Mouse (Mus musculus): ENCODE measurements around the gene Flnb. TPM values are rescaled to one million over a fixed set of nuclear protein-coding genes. Genes with fewer than 3 reads are reported as not detected.

Gene Flnb
- polyA plus RNA-seq, 1 experiment from 2014 or later = 10.5 TPM

- Histone ChIP-seq H3K27ac (ENCODE audit: low read length) (no peak overlapping the region), H3K4me1 (replicated peaks; ENCODE audit: control insufficient read depth, insufficient read depth, low read length) (peaks cover 28% of the 10 kb centered on the region), H3K27me3 (replicated peaks; ENCODE audit: control insufficient read depth, insufficient read depth, low read length) (no peaks in the 10 kb centered on the region), H3K36me3 (ENCODE audit: control insufficient read depth, insufficient read depth) (no peaks in the 10 kb centered on the region), H3K9ac (replicated peaks; ENCODE audit: low read depth, low read length) (no peak overlapping the region), H3K4me3 (replicated peaks; ENCODE audit: low read length) (no peak overlapping the region), H3K9me3 (ENCODE audit: control insufficient read depth, low read length) (no peaks in the 10 kb centered on the region), H3K4me2 (ENCODE audit: low read length) (no peak overlapping the region)
- no peak for ATAC-seq
- WGBS = 87% methylated on average over 8 of the region's 8 CpGs
These were observed 7.0 kb downstream of the Flnb start for GRCm38 (mm10) chr14:7824651-7825268.

DNA sequence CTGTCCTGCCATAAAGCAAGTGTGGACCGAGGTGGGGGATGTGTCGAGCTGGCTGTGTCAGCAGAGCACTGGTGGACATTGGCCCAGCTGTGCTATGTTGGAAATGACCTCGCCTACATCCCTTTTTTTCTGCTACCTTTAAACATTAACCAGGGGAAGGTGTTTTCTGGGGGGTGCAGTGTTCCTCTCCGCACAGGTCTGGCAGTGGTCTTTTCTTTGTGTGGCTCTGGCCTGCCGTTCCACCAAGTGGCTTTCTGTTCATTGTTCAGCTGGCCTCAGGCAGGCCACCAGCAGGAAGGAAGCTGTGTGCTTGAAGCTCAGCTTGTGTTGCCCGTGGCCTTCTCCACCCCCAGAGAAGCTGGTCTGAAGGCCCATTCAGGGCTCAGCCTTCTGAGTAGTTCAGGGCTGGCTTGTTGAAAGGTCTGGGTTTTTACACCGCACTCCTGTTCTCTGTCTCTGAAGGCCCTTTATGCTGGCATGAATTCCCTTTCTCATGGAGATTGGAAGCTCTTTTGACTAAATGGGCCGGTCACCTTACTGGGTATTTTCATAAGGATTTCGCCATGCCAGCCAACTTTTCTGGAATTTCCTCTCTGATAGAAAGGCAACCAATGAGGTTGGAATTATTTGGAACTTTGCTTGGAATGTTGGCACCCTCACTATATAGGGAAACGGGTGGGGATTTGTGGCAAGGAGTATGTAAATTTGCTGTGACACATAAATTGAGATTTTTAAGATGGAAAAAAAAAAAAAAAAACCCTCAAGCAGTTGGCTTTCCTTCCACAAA, 8.6 kb downstream of the Flnb start:
- Histone ChIP-seq H3K4me2 (ENCODE audit: low read length) (no peak overlapping the region), H3K36me3 (ENCODE audit: control insufficient read depth, insufficient read depth) (no peaks in the 10 kb centered on the region), H3K27ac (ENCODE audit: low read length) (peak overlapping the region; percentile 63), H3K9me3 (ENCODE audit: control insufficient read depth, low read length) (no peaks in the 10 kb centered on the region), H3K4me3 (replicated peaks; ENCODE audit: low read length) (no peak overlapping the region), H3K27me3 (replicated peaks; ENCODE audit: control insufficient read depth, insufficient read depth, low read length) (no peaks in the 10 kb centered on the region), H3K4me1 (replicated peaks; ENCODE audit: control insufficient read depth, insufficient read depth, low read length) (peaks cover 17% of the 10 kb centered on the region), H3K9ac (replicated peaks; ENCODE audit: low read depth, low read length) (no peak overlapping the region)
- peak; percentile 83 for ATAC-seq
- WGBS = 16% methylated on average over 10 of the region's 10 CpGs

GRCm38 (mm10) chr14:7829181-7829580, 11.4 kb downstream of the Flnb start:
- no peaks in the 10 kb centered on the region for H3K36me3 ChIP-seq (ENCODE audit: control insufficient read depth, insufficient read depth)
- H3K4me1 ChIP-seq (replicated peaks; ENCODE audit: control insufficient read depth, insufficient read depth, low read length) = peaks cover 9% of the 10 kb centered on the region
- H3K27ac ChIP-seq (ENCODE audit: low read length) = no peak overlapping the region
- H3K4me2 ChIP-seq (ENCODE audit: low read length) = no peak overlapping the region
- ATAC-seq = no peak
- H3K4me3 ChIP-seq (replicated peaks; ENCODE audit: low read length) = no peak overlapping the region
- H3K27me3 ChIP-seq (replicated peaks; ENCODE audit: control insufficient read depth, insufficient read depth, low read length) = no peaks in the 10 kb centered on the region
- no peak overlapping the region for H3K9ac ChIP-seq (replicated peaks; ENCODE audit: low read depth, low read length)
- WGBS = 81% methylated on average over 2 of the region's 2 CpGs
- no peaks in the 10 kb centered on the region for H3K9me3 ChIP-seq (ENCODE audit: control insufficient read depth, low read length)

GRCm38 (mm10) chr14:7831770-7832439, 14.1 kb downstream of the Flnb start:
- no peaks in the 10 kb centered on the region for H3K9me3 ChIP-seq (ENCODE audit: control insufficient read depth, low read length)
- H3K27ac ChIP-seq (ENCODE audit: low read length) = no peak overlapping the region
- no peaks in the 10 kb centered on the region for H3K36me3 ChIP-seq (ENCODE audit: control insufficient read depth, insufficient read depth)
- no peak overlapping the region for H3K4me3 ChIP-seq (replicated peaks; ENCODE audit: low read length)
- H3K27me3 ChIP-seq (replicated peaks; ENCODE audit: control insufficient read depth, insufficient read depth, low read length) = no peaks in the 10 kb centered on the region
- no peak overlapping the region for H3K9ac ChIP-seq (replicated peaks; ENCODE audit: low read depth, low read length)
- H3K4me1 ChIP-seq (replicated peaks; ENCODE audit: control insufficient read depth, insufficient read depth, low read length) = no peaks in the 10 kb centered on the region
- WGBS = 72% methylated on average over 1 of the region's 1 CpGs
- H3K4me2 ChIP-seq (ENCODE audit: low read length) = no peak overlapping the region
- no peak for ATAC-seq

GRCm38 (mm10) chr14:7832440-7832783, 14.7 kb downstream of the Flnb start:
- no peak overlapping the region for H3K4me3 ChIP-seq (replicated peaks; ENCODE audit: low read length)
- H3K4me2 ChIP-seq (ENCODE audit: low read length) = no peak overlapping the region
- ATAC-seq = no peak; the same call in 1 of the 2 replicates
- WGBS = 94% methylated on average over 5 of the region's 5 CpGs
- H3K27me3 ChIP-seq (replicated peaks; ENCODE audit: control insufficient read depth, insufficient read depth, low read length) = no peaks in the 10 kb centered on the region
- no peaks in the 10 kb centered on the region for H3K9me3 ChIP-seq (ENCODE audit: control insufficient read depth, low read length)
- no peaks in the 10 kb centered on the region for H3K4me1 ChIP-seq (replicated peaks; ENCODE audit: control insufficient read depth, insufficient read depth, low read length)
- H3K9ac ChIP-seq (replicated peaks; ENCODE audit: low read depth, low read length) = no peak overlapping the region
- no peak overlapping the region for H3K27ac ChIP-seq (ENCODE audit: low read length)
- H3K36me3 ChIP-seq (ENCODE audit: control insufficient read depth, insufficient read depth) = no peaks in the 10 kb centered on the region

GRCm38 (mm10) chr14:7833458-7833857, 15.7 kb downstream of the Flnb start:
- no peak for ATAC-seq
- H3K4me2 ChIP-seq (ENCODE audit: low read length) = no peak overlapping the region
- no peaks in the 10 kb centered on the region for H3K27me3 ChIP-seq (replicated peaks; ENCODE audit: control insufficient read depth, insufficient read depth, low read length)
- no peaks in the 10 kb centered on the region for H3K4me1 ChIP-seq (replicated peaks; ENCODE audit: control insufficient read depth, insufficient read depth, low read length)
- H3K4me3 ChIP-seq (replicated peaks; ENCODE audit: low read length) = no peak overlapping the region
- no peak overlapping the region for H3K27ac ChIP-seq (ENCODE audit: low read length)
- no peak overlapping the region for H3K9ac ChIP-seq (replicated peaks; ENCODE audit: low read depth, low read length)
- WGBS = 77% methylated on average over 4 of the region's 4 CpGs
- no peaks in the 10 kb centered on the region for H3K36me3 ChIP-seq (ENCODE audit: control insufficient read depth, insufficient read depth)
- no peaks in the 10 kb centered on the region for H3K9me3 ChIP-seq (ENCODE audit: control insufficient read depth, low read length)

DNA sequence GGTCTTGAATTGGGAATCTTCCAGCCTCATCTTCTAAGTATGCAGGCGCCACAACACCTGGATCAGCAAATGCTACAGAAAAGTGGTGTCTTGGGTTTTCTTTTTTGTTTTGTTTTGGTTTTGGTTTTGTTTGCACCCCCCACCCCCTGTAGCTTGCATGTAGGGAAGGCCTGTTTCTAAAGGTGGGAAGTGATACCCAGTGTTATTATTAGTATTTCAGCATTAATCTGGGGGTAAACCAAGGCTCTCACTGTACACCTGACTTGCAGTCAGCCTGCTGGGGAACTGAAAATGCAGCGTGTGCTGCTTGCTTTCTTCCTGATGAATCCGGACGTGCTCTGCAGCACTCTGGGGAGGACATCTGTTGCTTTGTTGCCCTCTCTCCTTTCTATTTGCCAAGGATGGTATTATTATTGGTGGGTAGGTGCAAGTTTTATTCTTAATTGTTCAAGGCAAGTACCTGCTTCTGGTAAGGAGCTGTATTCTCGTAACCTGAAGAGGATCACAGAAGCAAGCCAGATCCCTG, 20.9 kb downstream of the Flnb start:
- H3K27me3 ChIP-seq (replicated peaks; ENCODE audit: control insufficient read depth, insufficient read depth, low read length) = no peaks in the 10 kb centered on the region
- H3K36me3 ChIP-seq (ENCODE audit: control insufficient read depth, insufficient read depth) = no peaks in the 10 kb centered on the region
- H3K27ac ChIP-seq (ENCODE audit: low read length) = no peak overlapping the region
- H3K4me2 ChIP-seq (ENCODE audit: low read length) = no peak overlapping the region
- H3K9me3 ChIP-seq (ENCODE audit: control insufficient read depth, low read length) = no peaks in the 10 kb centered on the region
- WGBS = 83% methylated on average over 5 of the region's 5 CpGs
- no peak overlapping the region for H3K4me3 ChIP-seq (replicated peaks; ENCODE audit: low read length)
- no peak overlapping the region for H3K9ac ChIP-seq (replicated peaks; ENCODE audit: low read depth, low read length)
- no peak for ATAC-seq
- H3K4me1 ChIP-seq (replicated peaks; ENCODE audit: control insufficient read depth, insufficient read depth, low read length) = no peaks in the 10 kb centered on the region

GRCm38 (mm10) chr14:7839950-7840514, 22.3 kb downstream of the Flnb start:
- H3K4me1 ChIP-seq (replicated peaks; ENCODE audit: control insufficient read depth, insufficient read depth, low read length) = peaks cover 5% of the 10 kb centered on the region
- H3K9ac ChIP-seq (replicated peaks; ENCODE audit: low read depth, low read length) = no peak overlapping the region
- no peaks in the 10 kb centered on the region for H3K36me3 ChIP-seq (ENCODE audit: control insufficient read depth, insufficient read depth)
- H3K27ac ChIP-seq (ENCODE audit: low read length) = no peak overlapping the region
- H3K4me3 ChIP-seq (replicated peaks; ENCODE audit: low read length) = no peak overlapping the region
- WGBS = 54% methylated on average over 8 of the region's 8 CpGs
- H3K27me3 ChIP-seq (replicated peaks; ENCODE audit: control insufficient read depth, insufficient read depth, low read length) = no peaks in the 10 kb centered on the region
- no peak overlapping the region for H3K4me2 ChIP-seq (ENCODE audit: low read length)
- no peaks in the 10 kb centered on the region for H3K9me3 ChIP-seq (ENCODE audit: control insufficient read depth, low read length)
- ATAC-seq = no peak

All from forebrain, embryonic 16.5 days (tissue).